Mouse (Mus musculus) heart, embryonic 16.5 days (tissue): Measurements from ENCODE around the gene Chst11. TPM values are rescaled to one million over a fixed set of nuclear protein-coding genes. Genes with fewer than 3 reads are reported as not detected.

Experiments
- ATAC-seq: fragments of 200-750 bp; cut with Nextera tagmentation; replicated peaks from 2 replicates; pipeline ENCODE4 v1.8.0; 2017; ENCODE audit warnings: moderate number of reproducible peaks; ENCODE audit not compliant: insufficient read depth, low FRiP score; ENCODE audit errors: extremely low read depth
- H3K27ac ChIP-seq: fragments of 300-500 bp; sonication (generic); 2 replicates; pipeline ENCODE4 v1.5.1; 2014; ENCODE audit warnings: mild to moderate bottlenecking, low read length, control low read depth, moderate library complexity
- H3K27me3 ChIP-seq: fragments of 300-500 bp; sonication (generic); 2 replicates; pipeline ENCODE4 v1.6.1; 2014; ENCODE audit warnings: low read length, mixed read lengths; ENCODE audit not compliant: control insufficient read depth, insufficient read depth
- H3K36me3 ChIP-seq: fragments of 300-500 bp; sonication (generic); 2 replicates; pipeline ENCODE4 v1.6.1; 2014; ENCODE audit not compliant: control insufficient read depth, insufficient read depth
- H3K4me1 ChIP-seq: fragments of 300-500 bp; sonication (generic); 2 replicates; pipeline ENCODE4 v1.6.1; 2014; ENCODE audit warnings: low read length, mixed read lengths; ENCODE audit not compliant: control insufficient read depth, insufficient read depth
- H3K4me2 ChIP-seq: fragments of 300-500 bp; sonication (generic); 2 replicates; pipeline ENCODE4 v1.6.1; 2014; ENCODE audit warnings: low read depth, mild to moderate bottlenecking, control low read depth, low read length
- H3K4me3 ChIP-seq: fragments of 300-500 bp; sonication (generic); 2 replicates; pipeline ENCODE4 v1.5.1; 2014; ENCODE audit warnings: mild to moderate bottlenecking, control low read depth, low read length
- H3K9ac ChIP-seq: fragments of 300-500 bp; sonication (generic); 2 replicates; pipeline ENCODE4 v1.6.1; 2014; ENCODE audit warnings: low read length, control low read depth
- H3K9me3 ChIP-seq: fragments of 300-500 bp; sonication (generic); replicated peaks from 2 replicates; pipeline ENCODE4 v1.6.1; 2016; ENCODE audit warnings: low read length; ENCODE audit not compliant: control insufficient read depth
- WGBS: fragments of 180-500 bp; shearing (Covaris S2); extraction: QIAGEN DNeasy Blood & Tissue Kit; methylation state at CpG from one replicate; pipeline ENCODE4 v1.1.7; 2014; 5-methylcytosine and 5-hydroxymethylcytosine counted together
- polyA plus RNA-seq: library from polyadenylated mRNA; unstranded; fragments of >200 nt; fragmentation: Nextera tagmentation; extraction: Ambion mirVana; gene quantifications from 2 replicates; pipeline ENCODE4 v1.2.1, GENCODE M21; 2015

Chst11 gene
- polyA plus RNA-seq, 1 experiment from 2014 or later = 2.6 TPM

DNA sequence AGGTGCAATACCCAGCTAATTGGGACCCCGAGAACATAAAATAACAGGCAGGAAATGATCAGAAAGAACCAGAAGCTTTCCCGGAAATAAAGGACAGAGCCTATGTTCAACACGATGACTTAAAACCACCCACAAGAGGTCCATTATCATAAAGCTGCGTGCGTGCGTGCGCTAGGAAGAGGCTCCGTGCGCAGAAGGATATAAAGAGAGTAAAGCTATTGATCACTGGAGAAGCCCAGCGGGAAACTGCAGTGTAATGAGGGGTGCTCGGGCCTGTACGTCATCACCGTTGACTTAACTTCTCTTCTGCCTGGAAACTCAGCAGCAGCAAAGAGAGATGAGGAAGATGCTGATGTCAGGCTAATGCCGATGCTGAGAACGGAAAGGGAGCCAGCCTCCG is 224.8 kb downstream of the Chst11 start:
- H3K4me3 ChIP-seq = no peak overlapping the region
- no peak for ATAC-seq
- no peaks in the 10 kb centered on the region for H3K36me3 ChIP-seq
- H3K27me3 ChIP-seq = no peaks in the 10 kb centered on the region
- no peak overlapping the region for H3K27ac ChIP-seq
- no peak overlapping the region for H3K9ac ChIP-seq
- WGBS = 74% methylated on average over 16 of the region's 16 CpGs
- no peak overlapping the region for H3K4me2 ChIP-seq
- no peaks in the 10 kb centered on the region for H3K4me1 ChIP-seq
- H3K9me3 ChIP-seq = no peaks in the 10 kb centered on the region; the same call in 1 of the 2 replicates

DNA sequence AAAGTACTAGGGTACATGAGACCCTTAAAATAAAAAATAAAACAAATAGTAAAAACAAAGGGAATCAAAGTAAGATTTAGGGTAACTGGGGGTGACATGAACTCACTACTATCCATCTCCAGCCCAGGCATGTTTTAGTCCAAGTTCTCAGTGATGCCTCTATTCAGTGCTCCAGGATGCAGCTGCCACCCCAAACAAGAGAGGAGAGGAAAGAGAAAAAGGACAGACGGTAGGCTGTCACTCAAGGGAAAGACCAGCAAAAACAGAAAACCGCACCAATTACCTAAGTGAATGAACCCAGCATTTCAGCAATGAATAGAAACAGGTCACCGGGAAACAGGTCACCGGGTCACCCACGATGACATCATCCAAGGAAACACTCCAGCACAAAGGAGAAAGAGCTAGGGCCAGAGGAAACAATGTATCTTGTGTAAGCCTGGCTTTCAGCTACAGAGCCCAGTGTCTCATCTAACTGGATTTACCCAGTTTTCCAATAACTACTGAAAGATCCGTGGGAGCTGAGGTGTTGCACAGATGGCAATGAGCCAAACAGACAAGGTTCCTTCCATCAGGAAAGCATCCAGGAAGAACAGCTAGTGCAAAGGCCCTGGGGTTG is 225.8 kb downstream of the Chst11 start:
- Histone ChIP-seq H3K4me3 (no peak overlapping the region), H3K36me3 (no peaks in the 10 kb centered on the region), H3K4me2 (no peak overlapping the region), H3K4me1 (no peaks in the 10 kb centered on the region), H3K27ac (no peak overlapping the region), H3K9ac (no peak overlapping the region), H3K9me3 (no peaks in the 10 kb centered on the region; the same call in 1 of the 2 replicates), H3K27me3 (no peaks in the 10 kb centered on the region)
- WGBS = 53% methylated on average over 6 of the region's 6 CpGs
- no peak for ATAC-seq

DNA sequence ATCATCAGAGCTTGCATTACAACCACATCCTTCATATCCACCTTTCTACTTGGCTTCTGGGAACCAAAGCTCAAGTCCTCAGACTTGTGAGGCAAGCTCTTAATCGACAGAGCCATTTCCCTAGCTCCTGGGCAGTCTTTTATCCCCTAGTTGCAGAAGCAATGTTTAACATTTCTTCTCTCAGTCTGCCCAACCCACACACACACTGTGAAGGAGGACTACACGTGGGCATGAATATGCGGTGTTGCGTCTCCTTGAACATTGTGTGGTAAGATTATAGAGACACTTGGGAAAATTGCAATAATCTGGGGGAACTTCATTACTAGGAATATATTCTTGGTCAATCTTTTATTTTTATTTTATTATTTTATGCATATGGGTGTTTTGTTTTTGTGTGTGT is 227.3 kb downstream of the Chst11 start:
- no peak overlapping the region for H3K27ac ChIP-seq
- H3K36me3 ChIP-seq = no peaks in the 10 kb centered on the region
- H3K4me3 ChIP-seq = no peak overlapping the region
- H3K9me3 ChIP-seq = no peaks in the 10 kb centered on the region; the same call in 1 of the 2 replicates
- ATAC-seq = no peak
- no peak overlapping the region for H3K9ac ChIP-seq
- H3K27me3 ChIP-seq = no peaks in the 10 kb centered on the region
- WGBS = 85% methylated on average over 4 of the region's 4 CpGs
- H3K4me1 ChIP-seq = no peaks in the 10 kb centered on the region
- H3K4me2 ChIP-seq = no peak overlapping the region

DNA sequence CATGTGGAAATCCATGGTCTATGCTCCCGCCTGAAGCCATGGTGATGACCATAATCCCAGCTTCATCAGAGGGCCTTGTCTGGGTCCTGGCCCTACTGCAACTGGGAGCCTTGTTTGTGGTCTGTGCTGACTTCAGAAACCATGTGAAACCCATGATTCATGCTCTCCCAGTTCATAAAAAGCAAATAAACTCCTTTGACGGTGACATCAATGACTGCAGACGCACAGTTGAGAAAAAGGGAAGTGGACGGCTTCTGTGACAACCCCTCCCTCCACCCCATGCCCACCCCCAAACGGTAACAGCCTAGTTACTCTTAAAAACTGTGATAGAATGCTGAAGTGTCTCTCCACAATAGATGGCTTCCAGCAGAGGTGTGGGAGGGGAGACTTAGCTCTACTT is 230.3 kb downstream of the Chst11 start:
- Histone ChIP-seq H3K36me3 (no peaks in the 10 kb centered on the region), H3K9me3 (no peaks in the 10 kb centered on the region; the same call in 1 of the 2 replicates), H3K27ac (no peak overlapping the region), H3K27me3 (no peaks in the 10 kb centered on the region), H3K4me2 (no peak overlapping the region), H3K4me1 (no peaks in the 10 kb centered on the region), H3K9ac (no peak overlapping the region), H3K4me3 (no peak overlapping the region)
- 57% methylated on average over 5 of the region's 5 CpGs for WGBS
- ATAC-seq = no peak

DNA sequence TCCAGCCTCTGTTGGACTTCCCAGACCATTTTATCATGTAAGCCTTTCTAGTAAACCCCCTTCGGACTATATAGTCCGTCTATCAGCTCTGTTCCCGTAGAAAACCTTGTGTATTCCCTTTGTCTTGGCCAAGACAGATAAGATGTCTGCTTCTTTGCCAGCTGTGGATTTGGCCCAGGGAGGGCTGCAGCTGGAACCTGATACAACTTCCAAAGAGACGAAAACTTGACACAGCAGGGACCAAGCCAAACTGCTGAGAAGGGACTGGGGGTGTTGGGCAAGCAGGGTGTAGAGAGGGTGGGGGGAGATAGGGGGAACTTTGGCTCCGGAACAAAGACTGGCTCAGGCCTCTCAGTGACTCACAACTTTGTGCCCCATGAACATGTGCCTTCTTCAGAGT is 232.0 kb downstream of the Chst11 start:
- Histone ChIP-seq H3K4me3 (no peak overlapping the region), H3K4me2 (no peak overlapping the region), H3K9me3 (no peaks in the 10 kb centered on the region; the same call in 1 of the 2 replicates), H3K27ac (no peak overlapping the region), H3K27me3 (no peaks in the 10 kb centered on the region), H3K9ac (no peak overlapping the region), H3K36me3 (no peaks in the 10 kb centered on the region), H3K4me1 (no peaks in the 10 kb centered on the region)
- 36% methylated on average over 5 of the region's 5 CpGs for WGBS
- peak; percentile 37 for ATAC-seq

DNA sequence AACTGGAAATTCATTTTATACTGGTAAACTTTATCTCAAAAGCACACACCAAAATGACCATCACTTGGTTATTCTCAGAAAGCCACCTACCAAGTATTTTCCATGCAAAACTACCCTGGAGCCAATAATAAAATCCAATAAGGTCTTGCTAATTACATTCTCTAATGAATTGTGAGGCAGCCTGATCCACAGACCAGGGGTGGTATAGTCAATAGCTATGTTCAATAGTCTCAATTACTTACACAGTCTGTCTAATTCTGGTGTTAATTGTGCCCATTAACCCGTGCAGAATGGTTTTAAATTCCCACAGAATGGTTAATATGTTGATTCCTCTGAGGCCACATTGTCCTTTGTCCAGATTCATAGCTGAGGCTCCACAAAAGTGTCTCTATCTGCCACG is 233.5 kb downstream of the Chst11 start:
- WGBS = 62% methylated on average over 2 of the region's 2 CpGs

DNA sequence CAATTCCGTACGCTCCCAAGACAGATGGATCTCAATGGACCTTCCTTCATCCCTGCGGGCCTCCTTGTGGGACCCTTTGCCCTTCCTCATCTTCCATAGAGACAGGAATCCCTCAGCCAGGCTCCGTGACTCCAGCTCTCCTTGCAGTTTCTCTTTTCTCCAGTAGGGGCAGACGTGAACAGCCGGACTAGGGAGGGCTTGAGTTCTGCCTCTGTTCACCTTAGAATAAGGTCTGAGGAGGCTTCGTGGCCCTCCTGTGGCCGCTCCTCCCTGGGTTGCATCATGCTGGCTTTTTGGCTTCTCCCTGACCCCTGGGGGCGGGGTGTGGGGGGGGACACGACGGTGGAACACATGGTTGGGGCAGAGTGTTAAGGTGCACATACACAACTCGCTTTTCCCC is 234.4 kb downstream of the Chst11 start:
- Histone ChIP-seq H3K4me1 (no peaks in the 10 kb centered on the region), H3K27ac (no peak overlapping the region), H3K36me3 (no peaks in the 10 kb centered on the region), H3K4me3 (no peak overlapping the region), H3K9me3 (no peaks in the 10 kb centered on the region), H3K4me2 (no peak overlapping the region), H3K27me3 (no peaks in the 10 kb centered on the region), H3K9ac (no peak overlapping the region)
- WGBS = 26% methylated on average over 12 of the region's 12 CpGs
- peak; percentile 20; the same call in 1 of the 2 replicates for ATAC-seq

More for the DNA sequence above, 233.5 kb downstream of the Chst11 start:
- Histone ChIP-seq H3K36me3 (no peaks in the 10 kb centered on the region), H3K4me3 (no peak overlapping the region), H3K4me2 (no peak overlapping the region), H3K27ac (no peak overlapping the region), H3K9me3 (no peaks in the 10 kb centered on the region), H3K4me1 (no peaks in the 10 kb centered on the region), H3K9ac (no peak overlapping the region), H3K27me3 (no peaks in the 10 kb centered on the region)
- no peak for ATAC-seq

DNA sequence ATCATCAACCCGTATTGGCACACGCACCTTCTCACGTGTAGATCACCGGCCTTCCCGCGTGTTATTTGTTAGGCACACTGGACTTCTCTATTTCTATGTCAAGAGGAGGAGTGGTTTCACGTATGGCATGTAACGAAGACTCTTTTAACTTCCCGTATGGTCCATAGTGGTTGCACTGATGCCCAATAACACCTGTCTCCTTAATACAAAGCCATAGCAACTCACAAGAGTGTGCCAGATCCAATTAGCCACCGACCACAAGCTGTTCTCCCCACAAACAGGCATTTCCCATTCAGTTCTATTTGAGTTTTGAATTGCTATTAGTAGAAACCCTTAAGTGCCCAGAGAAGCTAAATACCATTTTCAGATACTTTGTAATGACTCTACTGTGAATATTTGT is 234.9 kb downstream of the Chst11 start:
- ATAC-seq = no peak
- H3K36me3 ChIP-seq = no peaks in the 10 kb centered on the region
- H3K4me2 ChIP-seq = no peak overlapping the region
- WGBS = 82% methylated on average over 10 of the region's 10 CpGs
- no peak overlapping the region for H3K9ac ChIP-seq
- H3K4me3 ChIP-seq = no peak overlapping the region
- H3K27ac ChIP-seq = no peak overlapping the region
- H3K27me3 ChIP-seq = no peaks in the 10 kb centered on the region
- no peaks in the 10 kb centered on the region for H3K4me1 ChIP-seq
- H3K9me3 ChIP-seq = no peaks in the 10 kb centered on the region

DNA sequence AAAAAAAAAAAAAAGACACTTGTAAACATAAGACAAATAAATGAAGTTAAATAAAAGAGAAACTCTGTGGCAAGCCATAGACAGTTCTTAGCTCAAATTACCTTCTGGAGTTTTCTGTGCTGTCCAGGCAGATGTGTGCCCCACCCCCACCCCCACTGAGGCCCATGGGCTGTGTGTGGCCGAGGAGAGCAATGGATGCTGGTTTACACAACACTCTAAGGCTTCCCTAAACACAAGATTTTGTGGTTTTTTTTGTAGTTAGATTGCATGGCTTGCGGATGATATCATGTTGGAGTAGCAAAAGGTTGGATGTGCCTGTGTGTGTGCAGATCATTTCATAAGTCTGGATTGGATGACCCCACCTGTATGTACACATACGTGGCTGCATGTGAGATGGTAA is 235.5 kb downstream of the Chst11 start:
- ATAC-seq = no peak
- 83% methylated on average over 3 of the region's 3 CpGs for WGBS
- H3K27ac ChIP-seq = no peak overlapping the region

More for the DNA sequence above, 235.5 kb downstream of the Chst11 start:
- no peaks in the 10 kb centered on the region for H3K27me3 ChIP-seq
- H3K4me1 ChIP-seq = no peaks in the 10 kb centered on the region
- H3K4me2 ChIP-seq = no peak overlapping the region
- H3K4me3 ChIP-seq = no peak overlapping the region
- no peak overlapping the region for H3K9ac ChIP-seq
- H3K9me3 ChIP-seq = no peaks in the 10 kb centered on the region
- H3K36me3 ChIP-seq = no peaks in the 10 kb centered on the region
